Comparison of ENCODE assay signal across 29 mouse cellular contexts in the genomic region with DNA sequence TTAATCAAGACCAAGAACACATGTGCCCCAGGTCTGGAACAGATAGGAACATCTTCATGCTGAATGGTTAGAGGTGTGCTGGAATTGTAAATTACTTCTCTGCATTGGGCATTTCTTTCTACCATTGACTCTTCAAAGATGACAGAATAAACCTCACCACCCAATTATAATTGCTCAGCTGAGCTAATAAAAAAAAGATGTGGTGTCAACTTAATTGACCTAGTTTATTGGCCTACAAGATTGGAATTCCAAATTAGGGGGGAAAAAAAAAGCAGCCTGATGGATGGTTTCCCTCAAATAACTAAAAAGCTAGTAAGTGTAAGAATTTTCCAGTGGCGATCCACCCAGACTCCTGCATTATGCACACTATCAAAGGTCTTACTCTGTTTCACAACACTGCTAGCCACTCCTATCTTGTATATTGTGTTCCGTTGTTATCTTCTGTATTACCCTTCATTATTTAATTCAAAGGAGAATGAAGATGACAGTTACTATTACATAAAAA. TPM values are rescaled to one million over a fixed set of nuclear protein-coding genes. Genes with fewer than 3 reads are reported as not detected.
DNase-seq lines count a peak whose midpoint lies in the region; ATAC-seq and TF ChIP-seq lines count a peak whose summit lies in the region.
"Had no signal": no experiment of that assay in that cellular context is flagged by ENCODE, and none has a peak within 500 bp of the region (broad histone marks: within the 10 kb centered on the region; RNA-seq: fewer than 3 reads in every experiment).

No protein-coding gene starts in this region.

- H3K27me3 ChIP-seq in hindbrain, embryonic 12.5 days: no peaks in the 10 kb centered on the region
- no peaks in the 10 kb centered on the region for H3K27me3 ChIP-seq in hindbrain, embryonic 11.5 days (ENCODE audit: control insufficient read depth, insufficient read depth, low read length)
- H3K27me3 ChIP-seq in midbrain, embryonic 15.5 days (replicated peaks): no peaks in the 10 kb centered on the region
- H3K27me3 ChIP-seq: heart, embryonic 15.5 days; intestine, embryonic 15.5 days; liver, embryonic 15.5 days; neural tube, embryonic 15.5 days had no signal

- H3K4me2 ChIP-seq in hindbrain, embryonic 12.5 days (replicated peaks): no peak overlapping the region
- no peak overlapping the region for H3K4me2 ChIP-seq in hindbrain, embryonic 11.5 days (replicated peaks; ENCODE audit: low read depth, low read length)
- H3K4me2 ChIP-seq in midbrain, embryonic 15.5 days: no peak overlapping the region
- H3K4me2 ChIP-seq: heart, embryonic 15.5 days; intestine, embryonic 15.5 days; limb, embryonic 12.5 days; liver, embryonic 15.5 days; lung, embryonic 14.5 days had no signal

- 44% methylated on average over 2 of the region's 2 CpGs for WGBS in hindbrain, embryonic 12.5 days
- 55% methylated on average over 2 of the region's 2 CpGs for WGBS in hindbrain, embryonic 11.5 days
- WGBS in midbrain, embryonic 15.5 days: 50% methylated on average over 2 of the region's 2 CpGs

- ATAC-seq in hindbrain, embryonic 12.5 days (ENCODE audit: low FRiP score): 0 out of 2 replicates have a peak, but pooled peaks have one; percentile 15
- ATAC-seq in hindbrain, embryonic 11.5 days (ENCODE audit: low FRiP score): no peak
- ATAC-seq in midbrain, embryonic 15.5 days (replicated peaks): no peak
- ATAC-seq: activated CD4-positive, CD25-positive, alpha-beta regulatory T cell, adult 4 months; intestine, embryonic 15.5 days had no signal

- no peak overlapping the region for H3K27ac ChIP-seq in hindbrain, embryonic 12.5 days
- H3K27ac ChIP-seq in hindbrain, embryonic 11.5 days (ENCODE audit: low read depth, low read length): no peak overlapping the region
- H3K27ac ChIP-seq in midbrain, embryonic 15.5 days: 0 out of 2 replicates have a peak overlapping the region, but pooled peaks have one; percentile 38
- H3K27ac ChIP-seq: heart, embryonic 10.5 days; heart, embryonic 15.5 days; intestine, embryonic 15.5 days; kidney, postnatal 0 days; limb, embryonic 12.5 days; liver, embryonic 15.5 days had no signal

- no peak for TF ChIP-seq CTCF in brain, embryonic 14.5 days (IDR thresholded peaks at IDR 0.05; ENCODE audit: borderline replicate concordance, extremely low read depth, insufficient read depth, insufficient read length)

- H3K9ac ChIP-seq in hindbrain, embryonic 12.5 days: no peak overlapping the region
- H3K9ac ChIP-seq in hindbrain, embryonic 11.5 days (ENCODE audit: low read depth, low read length): no peak overlapping the region
- no peak overlapping the region for H3K9ac ChIP-seq in midbrain, embryonic 15.5 days
- H3K9ac ChIP-seq: heart, embryonic 15.5 days; intestine, embryonic 15.5 days; limb, embryonic 12.5 days; liver, embryonic 15.5 days; lung, embryonic 14.5 days; neural tube, embryonic 15.5 days had no signal

- peaks cover 14% of the 10 kb centered on the region for H3K4me1 ChIP-seq in hindbrain, embryonic 12.5 days
- no peaks in the 10 kb centered on the region for H3K4me1 ChIP-seq in hindbrain, embryonic 11.5 days (replicated peaks; ENCODE audit: control insufficient read depth, insufficient read depth, low read length)
- H3K4me1 ChIP-seq in midbrain, embryonic 15.5 days: peaks cover 26% of the 10 kb centered on the region
- H3K4me1 ChIP-seq: heart, embryonic 10.5 days; heart, embryonic 15.5 days; intestine, embryonic 15.5 days; liver, embryonic 15.5 days had no signal

- H3K9me3 ChIP-seq in hindbrain, embryonic 12.5 days (replicated peaks): no peaks in the 10 kb centered on the region
- H3K9me3 ChIP-seq in hindbrain, embryonic 11.5 days (ENCODE audit: control insufficient read depth, low read length): no peaks in the 10 kb centered on the region
- no peaks in the 10 kb centered on the region for H3K9me3 ChIP-seq in midbrain, embryonic 15.5 days
- H3K9me3 ChIP-seq: heart, embryonic 10.5 days; heart, embryonic 15.5 days; intestine, embryonic 15.5 days; limb, embryonic 12.5 days; liver, embryonic 15.5 days; neural tube, embryonic 15.5 days had no signal

- no peak overlapping the region for H3K4me3 ChIP-seq in hindbrain, embryonic 12.5 days
- H3K4me3 ChIP-seq in hindbrain, embryonic 11.5 days (ENCODE audit: low read depth, low read length): no peak overlapping the region
- H3K4me3 ChIP-seq in midbrain, embryonic 15.5 days: no peak overlapping the region
- H3K4me3 ChIP-seq: heart, embryonic 10.5 days; heart, embryonic 15.5 days; intestine, embryonic 15.5 days; limb, embryonic 12.5 days; liver, embryonic 15.5 days; neural tube, embryonic 15.5 days had no signal

- H3K36me3 ChIP-seq in hindbrain, embryonic 12.5 days: no peaks in the 10 kb centered on the region
- no peaks in the 10 kb centered on the region for H3K36me3 ChIP-seq in hindbrain, embryonic 11.5 days (ENCODE audit: control insufficient read depth, insufficient read depth, low read length)
- no peaks in the 10 kb centered on the region for H3K36me3 ChIP-seq in midbrain, embryonic 15.5 days (replicated peaks)
- H3K36me3 ChIP-seq: heart, embryonic 10.5 days; heart, embryonic 15.5 days; intestine, embryonic 15.5 days; limb, embryonic 12.5 days; liver, embryonic 15.5 days; neural tube, embryonic 15.5 days had no signal

- TF ChIP-seq POLR2A in brain, embryonic 14.5 days (IDR thresholded peaks at IDR 0.05; ENCODE audit: borderline replicate concordance, extremely low read depth, insufficient read depth, insufficient read length, poor library complexity, severe bottlenecking): no peak

- DNase-seq in hindbrain, embryonic 11.5 days (ENCODE audit: low spot score): no peak
- peak; percentile 92 for DNase-seq in Muller cell, postnatal 12 days (ENCODE audit: inconsistent ontology term)
- peak; percentile 56 for DNase-seq in brain, embryonic 14.5 days (ENCODE audit: low read depth)
- no peak for DNase-seq in cerebellum, adult 8-10 months
- DNase-seq in thymus, adult 18-20 months: no peak
- DNase-seq: adrenal gland, adult 2 months; adrenal gland, postnatal 36 days; B cell, adult 2 months; cerebellum, adult 9-10 months; cerebellum, postnatal 36 days; gastrocnemius, postnatal 25 days; heart, adult 11 months; heart, postnatal 4 days; kidney, adult 8-10 months; kidney, postnatal 4 days; lung, embryonic 14.5 days; lung, postnatal 14 days; thymus, postnatal 4 days had no signal

RNA-seq across cellular contexts. Expression of gene Nrcam, which starts 8.5 kb away (rescaled TPM):
- polyA plus RNA-seq in hindbrain, embryonic 12.5 days (2016; fragmentation: Nextera tagmentation; extraction: Ambion mirVana): 97.0 and 110 TPM in 2 replicates
- 67.6 and 82.8 TPM in 2 replicates for polyA plus RNA-seq in hindbrain, embryonic 11.5 days (2014; fragmentation: Nextera tagmentation; extraction: Ambion mirVana)
- 61.2 and 89.1 TPM in 2 replicates for polyA plus RNA-seq in brain, embryonic 14.5 days (2012; rRNA removed)
- polyA plus RNA-seq in midbrain, embryonic 15.5 days (2015; fragmentation: Nextera tagmentation; extraction: Ambion mirVana): 137 and 157 TPM in 2 replicates
- polyA plus RNA-seq: liver, adult 2 months had no signal

Comparison
In these comparisons a context has a peak if more than half of its experiments do, and no peak if none do; other contexts are left out.
1. DNase-seq: peak in Muller cell, postnatal 12 days (single experiment) and brain, embryonic 14.5 days (single experiment); none in hindbrain, embryonic 11.5 days (single experiment), cerebellum, adult 8-10 months (single experiment) and thymus, adult 18-20 months (0 of 2).